Mouse (Mus musculus) B cell, adult 67 days (primary cell): Measurements from ENCODE around the gene Impad1. TPM values are rescaled to one million over a fixed set of nuclear protein-coding genes. Genes with fewer than 3 reads are reported as not detected.

ENCODE experiments used
- total RNA-seq, 2 experiments: library from RNA; stranded (reverse); gene quantifications; 4 replicates each; pipeline ENCODE4 v1.2.4; 2023

Impad1 gene
- total RNA-seq: 1 to 10 TPM; 7.3 to 7.9 TPM

GRCm38 (mm10) chr4:4792992-4793834 is at the start of gene Impad1:
Gene Impad1, minus strand, starts transcription at chr4:4793355.

